Mouse (Mus musculus) thymus, adult 18-20 months (tissue): ENCODE data around the gene Spen.
A peak's percentile ranks its signal among the peaks of the same experiment; 100 is the strongest.

ENCODE experiments used
- DNase-seq, 2 experiments: peaks; one replicate each; pipeline ENCODE4 v3.0.0; 2022; ENCODE audit warnings: mixed read lengths in 2 of 2

The Spen gene

GRCm38 (mm10) chr4:141471491-141471890 lies 66.9 kb downstream of the Spen start:
- DNase-seq = no peak

- DNase-seq = no peak
These were observed 69.1 kb downstream of the Spen start for GRCm38 (mm10) chr4:141469343-141469742.

- DNase-seq = no peak
These were observed 69.8 kb downstream of the Spen start for GRCm38 (mm10) chr4:141468576-141468975.

- no peak for DNase-seq
These were observed 70.8 kb downstream of the Spen start for GRCm38 (mm10) chr4:141467581-141467927.

GRCm38 (mm10) chr4:141466844-141467580 lies 71.4 kb downstream of the Spen start:
- DNase-seq = no peak

GRCm38 (mm10) chr4:141466289-141466795 lies 72.1 kb downstream of the Spen start:
- DNase-seq = no peak

- no peak for DNase-seq
These were observed 72.7 kb downstream of the Spen start for GRCm38 (mm10) chr4:141465512-141466288.

GRCm38 (mm10) chr4:141464722-141465121 lies 73.7 kb downstream of the Spen start:
- peak in 1 of 2 experiments; percentile 3 for DNase-seq

GRCm38 (mm10) chr4:141463472-141463871 lies 74.9 kb downstream of the Spen start:
- DNase-seq = peak in 1 of 2 experiments; percentile 2

- DNase-seq = no peak
These were observed 76.8 kb downstream of the Spen start for GRCm38 (mm10) chr4:141461576-141461975.

GRCm38 (mm10) chr4:141461088-141461487 lies 77.3 kb downstream of the Spen start:
- DNase-seq = no peak

- no peak for DNase-seq
These were observed 77.9 kb downstream of the Spen start for GRCm38 (mm10) chr4:141460481-141460880.

- no peak for DNase-seq
These were observed 78.6 kb downstream of the Spen start for GRCm38 (mm10) chr4:141459766-141460165.

GRCm38 (mm10) chr4:141458888-141459287 lies 79.5 kb downstream of the Spen start:
- DNase-seq = no peak

- no peak for DNase-seq
These were observed 80.2 kb downstream of the Spen start for GRCm38 (mm10) chr4:141458236-141458635.

GRCm38 (mm10) chr4:141456193-141456938 lies 82.0 kb downstream of the Spen start:
- DNase-seq = no peak

- no peak for DNase-seq
These were observed 82.9 kb downstream of the Spen start for GRCm38 (mm10) chr4:141455526-141455925.

GRCm38 (mm10) chr4:141454581-141455350 lies 83.6 kb downstream of the Spen start:
- DNase-seq = peak in 1 of 2 experiments; percentile 28

GRCm38 (mm10) chr4:141451916-141452450 lies 86.4 kb downstream of the Spen start:
- DNase-seq = no peak

- no peak for DNase-seq
These were observed 87.1 kb downstream of the Spen start for GRCm38 (mm10) chr4:141451251-141451650.

- DNase-seq = no peak
These were observed 92.2 kb downstream of the Spen start for GRCm38 (mm10) chr4:141446211-141446610.

GRCm38 (mm10) chr4:141445328-141445720 lies 93.1 kb downstream of the Spen start:
- DNase-seq = no peak
